Mouse (Mus musculus) frontal cortex, postnatal 25 days (tissue): ENCODE measurements around the gene Fam205a1.
"Not testable (repeated sequence)": the region's sequence is repeated elsewhere in the genome, so short reads cannot be mapped to it uniquely, and the experiment has no call there.

Experiments used
- DNase-seq, 2 experiments: peaks; one replicate each; pipeline ENCODE4 v3.0.0; 2022; ENCODE audit warnings: low spot score in 2 of 2

Gene Fam205a1

GRCm38 (mm10) chr4:42853788-42854187 is at the start of gene Fam205a1:
Gene Fam205a1, minus strand, starts transcription at chr4:42853888.
- DNase-seq: not testable (repeated sequence)

GRCm38 (mm10) chr4:42902730-42903129 is 49.0 kb upstream of the Fam205a1 start:
- no peak for DNase-seq

GRCm38 (mm10) chr4:42902174-42902573 is 48.5 kb upstream of the Fam205a1 start:
- DNase-seq: no peak

- DNase-seq: no peak
Observed at GRCm38 (mm10) chr4:42900878-42901277, 47.2 kb upstream of the Fam205a1 start.

- no peak for DNase-seq
Observed at GRCm38 (mm10) chr4:42898914-42899313, 45.2 kb upstream of the Fam205a1 start.

GRCm38 (mm10) chr4:42895118-42895517 is 41.4 kb upstream of the Fam205a1 start:
- no peak for DNase-seq

- DNase-seq: no peak
Observed at GRCm38 (mm10) chr4:42891176-42891575, 37.5 kb upstream of the Fam205a1 start.

GRCm38 (mm10) chr4:42888806-42889205 is 35.1 kb upstream of the Fam205a1 start:
- no peak for DNase-seq

GRCm38 (mm10) chr4:42886926-42887325 is 33.2 kb upstream of the Fam205a1 start:
- no peak for DNase-seq

GRCm38 (mm10) chr4:42880677-42880948 is 26.9 kb upstream of the Fam205a1 start:
- no peak for DNase-seq

GRCm38 (mm10) chr4:42879829-42880676 is 26.4 kb upstream of the Fam205a1 start:
- no peak for DNase-seq

GRCm38 (mm10) chr4:42877657-42878056 is 24.0 kb upstream of the Fam205a1 start:
- DNase-seq: no peak

GRCm38 (mm10) chr4:42876586-42877291 is 23.1 kb upstream of the Fam205a1 start:
- DNase-seq: peak in 1 of 2 experiments; percentile 37

- no peak for DNase-seq
Observed at GRCm38 (mm10) chr4:42874134-42874533, 20.4 kb upstream of the Fam205a1 start, which contains the start of gene Fam205c. Gene Fam205c, minus strand, starts transcription at chr4:42874234.

- no peak for DNase-seq
Observed at GRCm38 (mm10) chr4:42872746-42873435, 19.2 kb upstream of the Fam205a1 start.

- no peak for DNase-seq
Observed at GRCm38 (mm10) chr4:42872151-42872550, 18.5 kb upstream of the Fam205a1 start.

GRCm38 (mm10) chr4:42870748-42871147 is 17.1 kb upstream of the Fam205a1 start:
- DNase-seq: no peak

- no peak for DNase-seq
Observed at GRCm38 (mm10) chr4:42868193-42868592, 14.5 kb upstream of the Fam205a1 start.

GRCm38 (mm10) chr4:42867390-42867789 is 13.7 kb upstream of the Fam205a1 start:
- DNase-seq: no peak

- DNase-seq: not testable (repeated sequence)
Observed at GRCm38 (mm10) chr4:42863487-42863886, 9.8 kb upstream of the Fam205a1 start.

GRCm38 (mm10) chr4:42860483-42860882 is 6.8 kb upstream of the Fam205a1 start:
- DNase-seq: not testable (repeated sequence)

GRCm38 (mm10) chr4:42856671-42857070 is 3.0 kb upstream of the Fam205a1 start, which contains the start of gene Gm12394:
Gene Gm12394, minus strand, starts transcription at chr4:42856771.
- DNase-seq: not testable (repeated sequence)
